10 mouse cellular contexts compared by ENCODE assay signal in genomic region chr3:79233478-79234415, GRCm38 (mm10). TPM values are rescaled to one million over a fixed set of nuclear protein-coding genes. Genes with fewer than 3 reads are reported as not detected.
DNase-seq lines count a peak whose midpoint lies in the region; ATAC-seq and TF ChIP-seq lines count a peak whose summit lies in the region.
"Had no signal": no experiment of that assay in that cellular context is flagged by ENCODE, and none has a peak within 500 bp of the region (broad histone marks: within the 10 kb centered on the region; RNA-seq: fewer than 3 reads in every experiment).

No protein-coding gene starts in this region.

- peaks cover 26% of the 10 kb centered on the region for H3K4me1 ChIP-seq in lung, adult 2 months (ENCODE audit: control insufficient read depth, insufficient read depth, low read length)
- H3K4me1 ChIP-seq in brown adipose tissue, adult 24 weeks (ENCODE audit: control insufficient read depth, insufficient read depth, insufficient read length, low read length): peaks cover 24% of the 10 kb centered on the region
- peaks cover 18% of the 10 kb centered on the region; the same call in 1 of the 2 replicates for H3K4me1 ChIP-seq in liver, embryonic 11.5 days (replicated peaks; ENCODE audit: control insufficient read depth, insufficient read depth, low read length)
- H3K4me1 ChIP-seq: neural tube, embryonic 12.5 days had no signal

- 0 out of 2 replicates have a peak, but pooled peaks cover 2% of the 10 kb centered on the region for H3K27me3 ChIP-seq in liver, embryonic 11.5 days (replicated peaks; ENCODE audit: control insufficient read depth, insufficient read depth, low read length)
- no peaks in the 10 kb centered on the region for H3K27me3 ChIP-seq in splenic B cell, adult 2 months (ENCODE audit: control insufficient read depth, insufficient read depth, low read length, poor library complexity, severe bottlenecking)
- H3K27me3 ChIP-seq: neural tube, embryonic 12.5 days had no signal

- peak overlapping the region; percentile 7 for H3K4me2 ChIP-seq in liver, embryonic 11.5 days
- H3K4me2 ChIP-seq: neural tube, embryonic 12.5 days had no signal

- H3K9ac ChIP-seq in liver, embryonic 11.5 days (ENCODE audit: low read depth, low read length): no peak overlapping the region
- H3K9ac ChIP-seq: neural tube, embryonic 12.5 days had no signal

- no peak overlapping the region for H3K4me3 ChIP-seq in lung, adult 2 months (replicated peaks; ENCODE audit: extremely low read depth, low read depth, low read length)
- H3K4me3 ChIP-seq in brown adipose tissue, adult 24 weeks (ENCODE audit: insufficient read depth, low read depth, low read length): no peak overlapping the region; the same call in 1 of the 2 replicates
- H3K4me3 ChIP-seq in liver, embryonic 11.5 days (ENCODE audit: low read depth, low read length): no peak overlapping the region
- H3K4me3 ChIP-seq: erythroblast, embryonic 14.5 days; neural tube, embryonic 12.5 days had no signal

- ATAC-seq in liver, embryonic 11.5 days (replicated peaks; ENCODE audit: low FRiP score): no peak; the same call in 1 of the 2 replicates

- 33% methylated on average over 13 of the region's 13 CpGs for WGBS in lung, adult 2 months
- WGBS in liver, embryonic 11.5 days: 57% methylated on average over 13 of the region's 13 CpGs

- no peaks in the 10 kb centered on the region for H3K36me3 ChIP-seq in liver, embryonic 11.5 days (ENCODE audit: control insufficient read depth, insufficient read depth, low read length)
- no peaks in the 10 kb centered on the region for H3K36me3 ChIP-seq in splenic B cell, adult 2 months (ENCODE audit: control insufficient read depth, insufficient read depth, low read length, poor library complexity, severe bottlenecking)
- H3K36me3 ChIP-seq: neural tube, embryonic 12.5 days had no signal

- DNase-seq in lung, adult 18-20 months: peak; percentile 37 to 56
- DNase-seq in lung, adult 2 months: no peak
- DNase-seq in liver, embryonic 11.5 days (ENCODE audit: low spot score): no peak
- DNase-seq in splenic B cell, adult 2 months (ENCODE audit: low read depth, low spot score): peak; percentile 46
- no peak for DNase-seq in kidney, postnatal 36 days
- DNase-seq in kidney, postnatal 4 days: no peak
- DNase-seq: adrenal gland, postnatal 25 days had no signal

- TF ChIP-seq POLR2A in lung, adult 2 months (IDR thresholded peaks at IDR 0.05; ENCODE audit: borderline replicate concordance, extremely low read depth, low read depth, low read length): no peak

- TF ChIP-seq CTCF in lung, adult 2 months (IDR thresholded peaks at IDR 0.05; ENCODE audit: insufficient read depth, low read length): no peak

- no peaks in the 10 kb centered on the region for H3K9me3 ChIP-seq in liver, embryonic 11.5 days (ENCODE audit: control insufficient read depth, low read length)
- H3K9me3 ChIP-seq: neural tube, embryonic 12.5 days had no signal

- H3K27ac ChIP-seq in brown adipose tissue, adult 24 weeks (replicated peaks; ENCODE audit: low read depth, low read length): peak overlapping the region; percentile 84
- H3K27ac ChIP-seq in liver, embryonic 11.5 days (ENCODE audit: low read depth, low read length): 0 out of 2 replicates have a peak overlapping the region, but pooled peaks have one; percentile 9
- H3K27ac ChIP-seq: neural tube, embryonic 12.5 days had no signal

RNA-seq across cellular contexts. Expression of gene Rapgef2, which starts 52.6 kb away (rescaled TPM):
- polyA plus RNA-seq in lung, adult 2 months (2012; rRNA removed): 14.3 and 17.3 TPM in 2 replicates
- polyA plus RNA-seq in brown adipose tissue, adult 24 weeks (2012; ENCODE audit: insufficient read depth, insufficient read length, missing spikeins): 6.6 and 8.9 TPM in 2 replicates
- 2.7 and 3.1 TPM in 2 replicates for polyA plus RNA-seq in liver, embryonic 11.5 days (2014; fragmentation: Nextera tagmentation; extraction: Ambion mirVana)

Comparison
In these comparisons a context has a peak if more than half of its experiments do, and no peak if none do; other contexts are left out.
1. DNase-seq: peak in lung, adult 18-20 months (2 of 2) and splenic B cell, adult 2 months (single experiment); none in lung, adult 2 months (single experiment), liver, embryonic 11.5 days (single experiment), kidney, postnatal 36 days (0 of 2) and kidney, postnatal 4 days (0 of 2).